Mouse (Mus musculus): Measurements from ENCODE around the gene Isyna1. TPM values are rescaled to one million over a fixed set of nuclear protein-coding genes. Genes with fewer than 3 reads are reported as not detected.

Gene Isyna1
- total and polyA plus RNA-seq, 2 experiments from 2014 or later: 113 to 152 TPM

GRCm38 (mm10) chr8:70628986-70629490 is 34.9 kb downstream of the Isyna1 start:
- peak overlapping the region; percentile 36 for H3K4me3 ChIP-seq (ENCODE audit: low read length)
- H3K9ac ChIP-seq (replicated peaks; ENCODE audit: low read length): peak overlapping the region; percentile 39; the same call in 1 of the 2 replicates
- peaks cover 6% of the 10 kb centered on the region for H3K4me1 ChIP-seq (ENCODE audit: insufficient read depth, low read length)
- ATAC-seq: 0 out of 2 replicates have a peak, but pooled peaks have one; percentile 5
- WGBS: 56% methylated on average over 7 of the region's 7 CpGs
- TF ChIP-seq CTCF (IDR thresholded peaks at IDR 0.05; ENCODE audit: low read depth): no peak
- H3K36me3 ChIP-seq (ENCODE audit: insufficient read depth, low read length): no peaks in the 10 kb centered on the region
- H3K27me3 ChIP-seq (ENCODE audit: insufficient read depth, low read length): no peaks in the 10 kb centered on the region
- peak overlapping the region; percentile 59 for H3K4me2 ChIP-seq (ENCODE audit: low read depth, low read length)
- H3K27ac ChIP-seq: peak overlapping the region; percentile 64
- DNase-seq (ENCODE audit: low spot score): no peak
- no peaks in the 10 kb centered on the region for H3K9me3 ChIP-seq (ENCODE audit: low read length)

DNA sequence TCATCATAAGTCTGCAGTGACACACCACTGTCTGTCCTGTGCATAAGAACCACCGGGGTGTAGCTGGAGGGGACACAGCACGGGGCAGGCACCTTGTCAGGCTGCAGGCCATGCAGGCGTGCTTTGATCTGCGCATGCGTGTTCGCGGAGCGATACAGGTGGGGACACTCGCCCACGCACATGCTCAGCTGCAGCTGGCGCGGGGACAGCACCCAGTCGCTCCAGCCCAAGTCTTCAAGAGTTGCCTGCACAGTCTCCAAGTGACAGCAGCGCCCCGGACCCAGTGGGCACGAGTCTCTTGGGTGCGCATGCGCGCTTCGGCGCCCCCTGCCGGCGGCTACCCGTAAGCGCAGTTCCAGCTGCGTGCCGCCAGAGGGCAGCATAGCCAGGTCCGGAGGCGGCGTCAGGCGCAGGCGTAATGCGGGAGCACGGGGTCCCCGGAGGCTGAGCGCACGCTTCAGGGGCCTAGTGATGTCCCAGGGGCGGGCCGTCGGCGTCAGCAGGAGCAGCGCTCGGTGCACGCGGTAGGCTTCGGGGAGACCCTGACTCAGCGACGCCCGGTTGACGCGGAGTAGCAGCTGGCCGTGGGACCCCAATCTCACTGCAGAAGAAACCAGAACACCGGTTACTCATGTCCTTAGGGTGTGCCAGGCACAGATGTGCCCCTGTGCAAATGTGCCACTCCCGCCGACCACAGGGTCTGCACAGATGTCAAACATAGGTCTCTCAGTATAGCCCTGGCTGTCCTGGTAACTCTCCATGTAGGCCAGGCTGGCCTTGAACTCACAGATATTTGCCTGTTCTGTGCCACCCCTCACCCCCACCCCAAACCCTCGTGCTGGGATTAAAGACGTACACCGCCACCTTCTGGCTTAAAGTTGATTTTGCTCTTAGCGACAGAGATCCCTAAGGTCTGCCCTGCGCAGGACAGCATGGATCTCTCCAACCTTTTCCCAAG is 35.7 kb downstream of the Isyna1 start:
- WGBS: under 1% methylated on average over 60 of the region's 60 CpGs
- Histone ChIP-seq H3K9me3 (ENCODE audit: low read length) (no peaks in the 10 kb centered on the region), H3K36me3 (ENCODE audit: insufficient read depth, low read length) (no peaks in the 10 kb centered on the region), H3K9ac (replicated peaks; ENCODE audit: low read length) (peak overlapping the region; percentile 39), H3K4me2 (ENCODE audit: low read depth, low read length) (peak overlapping the region; percentile 59), H3K4me3 (ENCODE audit: low read length) (peak overlapping the region; percentile 36), H3K27ac (peak overlapping the region; percentile 64), H3K4me1 (ENCODE audit: insufficient read depth, low read length) (peaks cover 6% of the 10 kb centered on the region), H3K27me3 (ENCODE audit: insufficient read depth, low read length) (no peaks in the 10 kb centered on the region)
- peak; percentile 99 for TF ChIP-seq CTCF (IDR thresholded peaks at IDR 0.05; ENCODE audit: low read depth)
- peak; percentile 93 for DNase-seq (ENCODE audit: low spot score)
- peak; percentile 93 for ATAC-seq

GRCm38 (mm10) chr8:70630532-70631381 is 36.6 kb downstream of the Isyna1 start:
- WGBS: 16% methylated on average over 22 of the region's 22 CpGs
- peak; percentile 22; the same call in 1 of the 2 replicates for ATAC-seq
- H3K27me3 ChIP-seq (ENCODE audit: insufficient read depth, low read length): no peaks in the 10 kb centered on the region
- DNase-seq (ENCODE audit: low spot score): peak; percentile 50
- 0 out of 2 replicates have a peak overlapping the region, but pooled peaks have one; percentile 59 for H3K4me2 ChIP-seq (ENCODE audit: low read depth, low read length)
- no peaks in the 10 kb centered on the region for H3K9me3 ChIP-seq (ENCODE audit: low read length)
- H3K36me3 ChIP-seq (ENCODE audit: insufficient read depth, low read length): no peaks in the 10 kb centered on the region
- peak overlapping the region; percentile 36; the same call in 1 of the 2 replicates for H3K4me3 ChIP-seq (ENCODE audit: low read length)
- 0 out of 2 replicates have a peak overlapping the region, but pooled peaks have one; percentile 9 for H3K9ac ChIP-seq (replicated peaks; ENCODE audit: low read length)
- 0 out of 2 replicates have a peak overlapping the region, but pooled peaks have one; percentile 64 for H3K27ac ChIP-seq
- H3K4me1 ChIP-seq (ENCODE audit: insufficient read depth, low read length): peaks cover 6% of the 10 kb centered on the region
- TF ChIP-seq CTCF (IDR thresholded peaks at IDR 0.05; ENCODE audit: low read depth): no peak

DNA sequence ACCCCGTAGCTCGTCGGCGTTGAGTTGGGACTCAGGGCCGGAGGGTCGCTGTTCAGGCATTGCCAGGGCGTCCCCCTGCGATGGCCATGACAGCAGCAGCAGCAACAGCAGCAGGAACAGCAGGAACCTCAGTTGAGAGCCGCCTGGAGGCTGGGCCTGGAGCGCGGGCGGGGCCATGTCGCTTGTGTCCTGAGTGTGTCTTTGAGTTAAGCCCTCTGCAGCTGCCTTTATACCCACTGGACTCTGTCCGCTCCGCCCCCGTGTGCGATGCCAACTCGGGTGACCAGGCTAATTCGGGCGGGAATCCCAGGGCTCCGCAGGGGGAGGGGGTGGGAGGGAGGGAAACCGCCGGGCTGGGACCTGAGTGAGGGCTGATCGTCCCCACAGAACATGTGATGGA is 37.3 kb downstream of the Isyna1 start:
- ATAC-seq (no peak), DNase-seq (ENCODE audit: low spot score) (peak; percentile 43)
- Histone ChIP-seq H3K4me3 (ENCODE audit: low read length) (no peak overlapping the region), H3K36me3 (ENCODE audit: insufficient read depth, low read length) (no peaks in the 10 kb centered on the region), H3K27ac (no peak overlapping the region), H3K9ac (replicated peaks; ENCODE audit: low read length) (no peak overlapping the region), H3K27me3 (ENCODE audit: insufficient read depth, low read length) (no peaks in the 10 kb centered on the region), H3K4me2 (ENCODE audit: low read depth, low read length) (no peak overlapping the region), H3K9me3 (ENCODE audit: low read length) (no peaks in the 10 kb centered on the region), H3K4me1 (ENCODE audit: insufficient read depth, low read length) (peaks cover 6% of the 10 kb centered on the region)
- WGBS: 11% methylated on average over 24 of the region's 24 CpGs
- no peak for TF ChIP-seq CTCF (IDR thresholded peaks at IDR 0.05; ENCODE audit: low read depth)

DNA sequence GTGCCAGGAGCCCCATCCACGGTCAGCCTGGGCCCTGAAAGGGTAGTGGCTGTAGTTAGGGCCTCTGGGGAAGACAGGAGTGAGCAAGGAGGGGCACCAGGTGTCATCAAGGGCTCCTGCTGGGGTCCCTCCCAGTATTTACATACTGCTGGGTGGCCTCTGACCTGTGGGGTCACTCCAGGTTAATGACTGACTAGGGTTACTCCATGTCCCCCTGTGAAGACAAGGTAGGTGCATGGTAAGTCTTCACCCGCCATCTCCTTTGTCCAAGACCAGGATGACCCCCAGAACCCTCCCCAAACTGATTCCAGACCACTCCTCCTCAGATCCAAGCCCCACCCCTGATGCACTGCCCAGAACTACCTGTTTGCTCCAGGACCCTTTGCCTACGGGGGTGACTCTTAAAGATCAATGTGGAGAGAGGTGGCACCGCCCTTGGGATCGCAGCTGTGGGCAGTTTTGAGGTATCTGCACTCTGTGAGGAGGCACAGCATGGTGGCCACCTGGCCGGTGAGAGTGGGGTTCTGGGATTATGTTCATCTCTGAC is 38.2 kb downstream of the Isyna1 start, which contains the start of gene Gdf15:
Gene Gdf15 (minus strand): TSS at position 111 of the 547 bp plus-strand sequence.
- Histone ChIP-seq H3K9me3 (ENCODE audit: low read length) (no peaks in the 10 kb centered on the region), H3K27ac (no peak within 1 kb of the TSS), H3K36me3 (ENCODE audit: insufficient read depth, low read length) (no peaks in the 10 kb centered on the region), H3K4me1 (ENCODE audit: insufficient read depth, low read length) (peaks cover 6% of the 10 kb centered on the region), H3K4me2 (ENCODE audit: low read depth, low read length) (no peak within 1 kb of the TSS), H3K27me3 (ENCODE audit: insufficient read depth, low read length) (no peaks in the 10 kb centered on the region), H3K4me3 (ENCODE audit: low read length) (no peak within 1 kb of the TSS), H3K9ac (replicated peaks; ENCODE audit: low read length) (no peak within 1 kb of the TSS)
- no peak for TF ChIP-seq CTCF (IDR thresholded peaks at IDR 0.05; ENCODE audit: low read depth)
- no peak for DNase-seq (ENCODE audit: low spot score)
- ATAC-seq: no peak
- WGBS: 83% methylated on average over 6 of the region's 6 CpGs

GRCm38 (mm10) chr8:70634066-70634465 is 39.9 kb downstream of the Isyna1 start:
- 46% methylated on average over 6 of the region's 6 CpGs for WGBS
- no peak for TF ChIP-seq CTCF (IDR thresholded peaks at IDR 0.05; ENCODE audit: low read depth)
- H3K36me3 ChIP-seq (ENCODE audit: insufficient read depth, low read length): no peaks in the 10 kb centered on the region
- no peak overlapping the region for H3K27ac ChIP-seq
- no peak overlapping the region for H3K4me2 ChIP-seq (ENCODE audit: low read depth, low read length)
- H3K4me1 ChIP-seq (ENCODE audit: insufficient read depth, low read length): peaks cover 6% of the 10 kb centered on the region
- no peak overlapping the region for H3K9ac ChIP-seq (replicated peaks; ENCODE audit: low read length)
- no peak for ATAC-seq
- no peaks in the 10 kb centered on the region for H3K9me3 ChIP-seq (ENCODE audit: low read length)
- no peak for DNase-seq (ENCODE audit: low spot score)
- H3K27me3 ChIP-seq (ENCODE audit: insufficient read depth, low read length): no peaks in the 10 kb centered on the region
- no peak overlapping the region for H3K4me3 ChIP-seq (ENCODE audit: low read length)
